9 mouse cellular contexts compared by ENCODE assay signal in genomic region chr7:31002650-31003049, GRCm38 (mm10). TPM values are rescaled to one million over a fixed set of nuclear protein-coding genes. Genes with fewer than 3 reads are reported as not detected.
DNase-seq lines count a peak whose midpoint lies in the region; ATAC-seq and TF ChIP-seq lines count a peak whose summit lies in the region.
"Had no signal": no experiment of that assay in that cellular context is flagged by ENCODE, and none has a peak within 500 bp of the region (broad histone marks: within the 10 kb centered on the region; RNA-seq: fewer than 3 reads in every experiment).

No protein-coding gene starts in this region.

- no peak overlapping the region for H3K4me2 ChIP-seq in forebrain, embryonic 15.5 days (replicated peaks)
- H3K4me2 ChIP-seq: limb, embryonic 13.5 days had no signal

- H3K79me2 ChIP-seq in liver, adult 2 months (ENCODE audit: control insufficient read depth, insufficient read depth, low read length), result no peaks in the 10 kb centered on the region

- H3K4me3 ChIP-seq in brown adipose tissue, adult 24 weeks (ENCODE audit: insufficient read depth, low read depth, low read length), result 0 out of 2 replicates have a peak overlapping the region, but pooled peaks have one; percentile 2
- H3K4me3 ChIP-seq in liver, adult 2 months (ENCODE audit: insufficient read depth, low read depth, low read length), result no peak overlapping the region
- H3K4me3 ChIP-seq in forebrain, embryonic 15.5 days, result no peak overlapping the region
- H3K4me3 ChIP-seq: limb, embryonic 13.5 days had no signal

- intact Hi-C loops in left cerebral cortex, postnatal 25 days (cut with DNase I), result no loop called here

- TF ChIP-seq CTCF in liver, adult 2 months (IDR thresholded peaks at IDR 0.05; ENCODE audit: low read depth, low read length), result no peak

- H3K27ac ChIP-seq in brown adipose tissue, adult 24 weeks (replicated peaks; ENCODE audit: low read depth, low read length), result peak overlapping the region; percentile 82
- H3K27ac ChIP-seq in liver, adult 2 months (replicated peaks; ENCODE audit: insufficient read depth, low read depth, low read length), result no peak overlapping the region
- no peak overlapping the region for H3K27ac ChIP-seq in forebrain, embryonic 15.5 days (replicated peaks)
- H3K27ac ChIP-seq: limb, embryonic 13.5 days had no signal

- 67% methylated on average over 8 of the region's 8 CpGs for WGBS in liver, adult 2 months
- 80% methylated on average over 8 of the region's 8 CpGs for WGBS in forebrain, embryonic 15.5 days

- no peak for TF ChIP-seq POLR2A in liver, adult 2 months (IDR thresholded peaks at IDR 0.05; ENCODE audit: extremely low read depth, insufficient read depth, low read length)

- H3K9ac ChIP-seq in liver, adult 2 months (ENCODE audit: low read depth, low read length), result peak overlapping the region; percentile 30; the same call in 1 of the 2 replicates
- H3K9ac ChIP-seq in forebrain, embryonic 15.5 days (replicated peaks), result no peak overlapping the region
- H3K9ac ChIP-seq: limb, embryonic 13.5 days had no signal

- DNase-seq in CD4-positive helper T cell, adult 2 months (ENCODE audit: low read depth, low spot score), result peak; percentile 88
- peak; percentile 28 for DNase-seq in liver, adult 2 months (ENCODE audit: extremely low read depth, low read depth, low spot score)
- peak; percentile 87 for DNase-seq in naive thymus-derived CD4-positive, alpha-beta T cell, adult 2 months (ENCODE audit: low read depth)
- DNase-seq in cerebellum, adult 18-20 months, result no peak
- DNase-seq in left cerebral cortex, postnatal 25 days (ENCODE audit: low spot score in 2 of 2), result no peak

- no peaks in the 10 kb centered on the region for H3K27me3 ChIP-seq in liver, adult 2 months (ENCODE audit: control insufficient read depth, insufficient read depth, low read length)
- H3K27me3 ChIP-seq in forebrain, embryonic 15.5 days, result no peaks in the 10 kb centered on the region
- H3K27me3 ChIP-seq: limb, embryonic 13.5 days had no signal

- H3K36me3 ChIP-seq in liver, adult 2 months (ENCODE audit: control insufficient read depth, insufficient read depth, low read length), result no peaks in the 10 kb centered on the region
- no peaks in the 10 kb centered on the region for H3K36me3 ChIP-seq in forebrain, embryonic 15.5 days
- H3K36me3 ChIP-seq: limb, embryonic 13.5 days had no signal

- H3K4me1 ChIP-seq in brown adipose tissue, adult 24 weeks (ENCODE audit: control insufficient read depth, insufficient read depth, insufficient read length, low read length), result peaks cover 5% of the 10 kb centered on the region
- peaks cover 2% of the 10 kb centered on the region for H3K4me1 ChIP-seq in liver, adult 2 months (ENCODE audit: control insufficient read depth, insufficient read depth, low read length)
- no peaks in the 10 kb centered on the region for H3K4me1 ChIP-seq in forebrain, embryonic 15.5 days

- no peaks in the 10 kb centered on the region for H3K9me3 ChIP-seq in forebrain, embryonic 15.5 days

- ATAC-seq in erythroid progenitor cell, adult 5-6 weeks (replicated peaks; ENCODE audit: low FRiP score, poor library complexity, severe bottlenecking), result no peak
- ATAC-seq in forebrain, embryonic 15.5 days (replicated peaks), result no peak

RNA-seq across cellular contexts. Expression of gene Fam187b, which starts 29.1 kb away (rescaled TPM):
- polyA plus RNA-seq in brown adipose tissue, adult 24 weeks (2012; ENCODE audit: insufficient read depth, insufficient read length, missing spikeins), result not detected in 2 replicates
- total RNA-seq in liver, adult 2 months (2014; rRNA removed), result 2.4 and 3.0 TPM in 2 replicates
- polyA plus RNA-seq in liver, adult 2 months (2012; rRNA removed), result 3.7 and 3.9 TPM in 2 replicates
- total RNA-seq in erythroid progenitor cell, adult 5-6 weeks (2015; ENCODE audit: low replicate concordance), result not detected in 2 replicates
- not detected in 2 replicates for total RNA-seq in erythroid progenitor cell, adult 5-6 weeks (2017; ENCODE audit: low replicate concordance)
- total RNA-seq in left cerebral cortex, postnatal 25 days (2021), result not detected
- 0.34 and 0.62 TPM in 2 replicates for polyA plus RNA-seq in forebrain, embryonic 15.5 days (2015; fragmentation: Nextera tagmentation; extraction: Ambion mirVana)

RNA-seq across cellular contexts. Expression of gene Lsr, which starts 29.4 kb away (rescaled TPM):
- 1.1 TPM in 1 of 2 replicates, not detected in the other for polyA plus RNA-seq in brown adipose tissue, adult 24 weeks (2012; ENCODE audit: insufficient read depth, insufficient read length, missing spikeins)
- 75.7 and 86.7 TPM in 2 replicates for total RNA-seq in liver, adult 2 months (2014; rRNA removed)
- polyA plus RNA-seq in liver, adult 2 months (2012; rRNA removed), result 289 and 362 TPM in 2 replicates
- total RNA-seq in erythroid progenitor cell, adult 5-6 weeks (2015; ENCODE audit: low replicate concordance), result not detected in 2 replicates
- 1.0 TPM in 1 of 2 replicates, not detected in the other for total RNA-seq in erythroid progenitor cell, adult 5-6 weeks (2017; ENCODE audit: low replicate concordance)
- total RNA-seq in left cerebral cortex, postnatal 25 days (2021), result 1 to 10 TPM; 8.8 to 9.9 TPM
- 16.0 and 20.0 TPM in 2 replicates for polyA plus RNA-seq in forebrain, embryonic 15.5 days (2015; fragmentation: Nextera tagmentation; extraction: Ambion mirVana)

RNA-seq across cellular contexts. Expression of gene Fxyd5, which starts 39.6 kb away (rescaled TPM):
- 26.7 and 30.8 TPM in 2 replicates for polyA plus RNA-seq in brown adipose tissue, adult 24 weeks (2012; ENCODE audit: insufficient read depth, insufficient read length, missing spikeins)
- 3.6 and 3.8 TPM in 2 replicates for total RNA-seq in liver, adult 2 months (2014; rRNA removed)
- polyA plus RNA-seq in liver, adult 2 months (2012; rRNA removed), result 5.4 and 7.8 TPM in 2 replicates
- total RNA-seq in erythroid progenitor cell, adult 5-6 weeks (2015; ENCODE audit: low replicate concordance), result 112 and 145 TPM in 2 replicates
- total RNA-seq in erythroid progenitor cell, adult 5-6 weeks (2017; ENCODE audit: low replicate concordance), result 54.3 and 76.5 TPM in 2 replicates
- total RNA-seq in left cerebral cortex, postnatal 25 days (2021), result 10 to 100 TPM; 22.6 to 27.8 TPM
- 13.4 and 14.7 TPM in 2 replicates for polyA plus RNA-seq in forebrain, embryonic 15.5 days (2015; fragmentation: Nextera tagmentation; extraction: Ambion mirVana)

RNA-seq across cellular contexts. Expression of gene Usf2, which starts 46.0 kb away (rescaled TPM):
- 66.8 and 103 TPM in 2 replicates for polyA plus RNA-seq in brown adipose tissue, adult 24 weeks (2012; ENCODE audit: insufficient read depth, insufficient read length, missing spikeins)
- total RNA-seq in liver, adult 2 months (2014; rRNA removed), result 40.5 and 55.1 TPM in 2 replicates
- polyA plus RNA-seq in liver, adult 2 months (2012; rRNA removed), result 160 and 161 TPM in 2 replicates
- 75.9 and 78.6 TPM in 2 replicates for total RNA-seq in erythroid progenitor cell, adult 5-6 weeks (2015; ENCODE audit: low replicate concordance)
- 121 and 139 TPM in 2 replicates for total RNA-seq in erythroid progenitor cell, adult 5-6 weeks (2017; ENCODE audit: low replicate concordance)
- 100 to 1,000 TPM; 139 to 144 TPM for total RNA-seq in left cerebral cortex, postnatal 25 days (2021)
- 24.8 and 28.9 TPM in 2 replicates for polyA plus RNA-seq in forebrain, embryonic 15.5 days (2015; fragmentation: Nextera tagmentation; extraction: Ambion mirVana)

RNA-seq across cellular contexts. Expression of gene Fxyd7, which starts 48.6 kb away (rescaled TPM):
- polyA plus RNA-seq in brown adipose tissue, adult 24 weeks (2012; ENCODE audit: insufficient read depth, insufficient read length, missing spikeins), result 1.9 and 2.3 TPM in 2 replicates
- total RNA-seq in liver, adult 2 months (2014; rRNA removed), result 0.47 TPM in 1 of 2 replicates, not detected in the other
- polyA plus RNA-seq in liver, adult 2 months (2012; rRNA removed), result 0.40 and 0.92 TPM in 2 replicates
- total RNA-seq in erythroid progenitor cell, adult 5-6 weeks (2015; ENCODE audit: low replicate concordance), result not detected in 2 replicates
- total RNA-seq in erythroid progenitor cell, adult 5-6 weeks (2017; ENCODE audit: low replicate concordance), result not detected in 2 replicates
- total RNA-seq in left cerebral cortex, postnatal 25 days (2021), result 100 to 1,000 TPM; 185 to 232 TPM
- polyA plus RNA-seq in forebrain, embryonic 15.5 days (2015; fragmentation: Nextera tagmentation; extraction: Ambion mirVana), result 49.2 and 60.4 TPM in 2 replicates

Comparison
In these comparisons a context has a peak if more than half of its experiments do, and no peak if none do; other contexts are left out.
1. DNase-seq: peak in CD4-positive helper T cell, adult 2 months (single experiment), liver, adult 2 months (single experiment) and naive thymus-derived CD4-positive, alpha-beta T cell, adult 2 months (single experiment); none in cerebellum, adult 18-20 months (0 of 2) and left cerebral cortex, postnatal 25 days (0 of 2).
2. RNA of gene Lsr, which starts 29.4 kb away (total RNA-seq): 75.7 to 86.7 TPM in liver, adult 2 months and 8.8 to 9.9 TPM in left cerebral cortex, postnatal 25 days; 1.0 TPM in erythroid progenitor cell, adult 5-6 weeks; every median in the first group is over 4 times any median in the second.